Mouse (Mus musculus) urinary bladder, postnatal 36 days (tissue): ENCODE results near the gene Safb2.

Source experiments
- DNase-seq, 2 experiments: peaks; one replicate each; pipeline ENCODE4 v3.0.0; 2022; ENCODE audit warnings: low spot score in 2 of 2, mixed read lengths in 1 of 2

The Safb2 gene

GRCm38 (mm10) chr17:56609452-56610171 lies 25.2 kb upstream of the Safb2 start, which contains the start of gene 2410015M20Rik:
2410015M20Rik (minus strand) TSS chr17:56609771.
- DNase-seq, result peak; percentile 92 to 95

- DNase-seq, result no peak
Observed at GRCm38 (mm10) chr17:56608699-56609098, 24.3 kb upstream of the Safb2 start.

- no peak for DNase-seq
Observed at GRCm38 (mm10) chr17:56607521-56608062, 23.2 kb upstream of the Safb2 start.

GRCm38 (mm10) chr17:56605431-56605830 lies 21.0 kb upstream of the Safb2 start:
- DNase-seq, result no peak

- no peak for DNase-seq
Observed at GRCm38 (mm10) chr17:56604422-56604821, 20.0 kb upstream of the Safb2 start.

GRCm38 (mm10) chr17:56604070-56604380 lies 19.6 kb upstream of the Safb2 start:
- DNase-seq, result no peak

- no peak for DNase-seq
Observed at GRCm38 (mm10) chr17:56603186-56604069, 19.0 kb upstream of the Safb2 start.

- no peak for DNase-seq
Observed at GRCm38 (mm10) chr17:56593527-56594271, 9.3 kb upstream of the Safb2 start.

GRCm38 (mm10) chr17:56592553-56592952 lies 8.2 kb upstream of the Safb2 start:
- no peak for DNase-seq

GRCm38 (mm10) chr17:56588921-56589320 lies 4.5 kb upstream of the Safb2 start:
- no peak for DNase-seq

- DNase-seq, result no peak
Observed at GRCm38 (mm10) chr17:56587773-56588172, 3.4 kb upstream of the Safb2 start.

GRCm38 (mm10) chr17:56585171-56585821 lies 911 bp upstream of the Safb2 start:
- DNase-seq, result peak in 1 of 2 experiments; percentile 38

- peak in 1 of 2 experiments; percentile 50 for DNase-seq
Observed at GRCm38 (mm10) chr17:56583611-56584256, 651 bp downstream of the Safb2 start.

GRCm38 (mm10) chr17:56583071-56583470 lies 1.3 kb downstream of the Safb2 start:
- no peak for DNase-seq

- DNase-seq, result no peak
Observed at GRCm38 (mm10) chr17:56572939-56573338, 11.4 kb downstream of the Safb2 start.

- DNase-seq, result no peak
Observed at GRCm38 (mm10) chr17:56572154-56572553, 12.2 kb downstream of the Safb2 start.

GRCm38 (mm10) chr17:56570287-56570686 lies 14.1 kb downstream of the Safb2 start:
- DNase-seq, result no peak

- no peak for DNase-seq
Observed at GRCm38 (mm10) chr17:56567370-56567769, 17.0 kb downstream of the Safb2 start.

GRCm38 (mm10) chr17:56566918-56567317 lies 17.5 kb downstream of the Safb2 start:
- no peak for DNase-seq

- DNase-seq, result no peak
Observed at GRCm38 (mm10) chr17:56566293-56566692, 18.1 kb downstream of the Safb2 start.

- DNase-seq, result no peak
Observed at GRCm38 (mm10) chr17:56561866-56562265, 22.5 kb downstream of the Safb2 start.
